Mouse (Mus musculus) G1E (cell line): ENCODE data around the gene Kcnk5. TPM values are rescaled to one million over a fixed set of nuclear protein-coding genes. Genes with fewer than 3 reads are reported as not detected.

ENCODE experiments used
- ATAC-seq: 2 replicates; pipeline ENCODE4 v1.8.0; 2016; ENCODE audit warnings: mild to moderate bottlenecking; ENCODE audit not compliant: insufficient number of reproducible peaks, poor library complexity, low FRiP score, severe bottlenecking; ENCODE audit errors: extremely low read depth
- DNase-seq: peaks from one replicate; pipeline ENCODE4 v3.0.0; 2012; ENCODE audit warnings: low spot score
- H3K27me3 ChIP-seq: 2 replicates; pipeline ENCODE4 v1.6.1; 2012; ENCODE audit warnings: mild to moderate bottlenecking, low read length, inconsistent platforms; ENCODE audit not compliant: insufficient read depth
- H3K36me3 ChIP-seq: replicated peaks from 2 replicates; pipeline ENCODE3; 2012; ENCODE audit warnings: mild to moderate bottlenecking, inconsistent platforms
- H3K4me1 ChIP-seq: 2 replicates; pipeline ENCODE4 v1.6.1; 2012; ENCODE audit warnings: low read depth, low read length, inconsistent platforms, mixed read lengths; ENCODE audit not compliant: insufficient read depth
- H3K4me3 ChIP-seq: 2 replicates; pipeline ENCODE4 v1.5.1; 2012; ENCODE audit warnings: low read depth, mild to moderate bottlenecking, inconsistent platforms, low read length, moderate library complexity, mixed read lengths
- H3K9me3 ChIP-seq: replicated peaks from 2 replicates; pipeline ENCODE4 v1.6.1; 2012; ENCODE audit warnings: inconsistent platforms
- CTCF ChIP-seq: IDR thresholded peaks from 2 replicates; pipeline ENCODE4 v1.5.1; 2012; ENCODE audit warnings: low read depth, low read length, inconsistent platforms, mixed read lengths
- GATA1 ChIP-seq: IDR thresholded peaks from 2 replicates; pipeline ENCODE4 v1.6.1; 2012; ENCODE audit warnings: borderline replicate concordance, low read length, inconsistent platforms, mixed read lengths
- GATA2 ChIP-seq: IDR thresholded peaks from 2 replicates; pipeline ENCODE4 v1.6.1; 2012; ENCODE audit warnings: low read depth, low read length, inconsistent platforms, borderline replicate concordance
- POLR2AphosphoS5 ChIP-seq: IDR thresholded peaks from 2 replicates; pipeline ENCODE4 v1.6.1; 2012; ENCODE audit warnings: low read depth, low read length, inconsistent platforms; ENCODE audit not compliant: insufficient replicate concordance
- TAL1 ChIP-seq: conservative IDR thresholded peaks from 2 replicates; pipeline ENCODE4 v1.6.1; 2012; ENCODE audit warnings: low read depth, low read length, inconsistent platforms, mixed read lengths
- polyA plus RNA-seq: library from polyadenylated mRNA; stranded (reverse); fragments of >175 nt; gene quantifications from 2 replicates; pipeline ENCODE4 v1.2.3, GENCODE M21; 2012
- total RNA-seq, 2 experiments: library from RNA; stranded (forward) in 1 of 2; stranded (reverse) in 1 of 2; fragments of 200-1000 nt in 1 of 2; fragments of >200 nt in 1 of 2; fragmentation: Nextera tagmentation in 1 of 2; gene quantifications; 2 replicates each; pipeline ENCODE4 v1.2.3; 2014 to 2017

Kcnk5 gene
- total and polyA plus RNA-seq, 3 experiments = 5.0 to 12.5 (median 7.5) TPM

- Histone ChIP-seq H3K4me1 (peaks cover 3% of the 10 kb centered on the region), H3K4me3 (no peak overlapping the region), H3K36me3 (no peaks in the 10 kb centered on the region), H3K27me3 (peaks cover 65% of the 10 kb centered on the region), H3K9me3 (no peaks in the 10 kb centered on the region)
- no peak for ATAC-seq
- DNase-seq = no peak
- TF ChIP-seq TAL1 (no peak), GATA1 (no peak), CTCF (no peak)
Measured at GRCm38 (mm10) chr14:20224576-20225218, 43.1 kb upstream of the Kcnk5 start.

- no peak overlapping the region for H3K4me3 ChIP-seq
- no peak for ATAC-seq
Measured at GRCm38 (mm10) chr14:20224163-20224562, 42.6 kb upstream of the Kcnk5 start.

DNA sequence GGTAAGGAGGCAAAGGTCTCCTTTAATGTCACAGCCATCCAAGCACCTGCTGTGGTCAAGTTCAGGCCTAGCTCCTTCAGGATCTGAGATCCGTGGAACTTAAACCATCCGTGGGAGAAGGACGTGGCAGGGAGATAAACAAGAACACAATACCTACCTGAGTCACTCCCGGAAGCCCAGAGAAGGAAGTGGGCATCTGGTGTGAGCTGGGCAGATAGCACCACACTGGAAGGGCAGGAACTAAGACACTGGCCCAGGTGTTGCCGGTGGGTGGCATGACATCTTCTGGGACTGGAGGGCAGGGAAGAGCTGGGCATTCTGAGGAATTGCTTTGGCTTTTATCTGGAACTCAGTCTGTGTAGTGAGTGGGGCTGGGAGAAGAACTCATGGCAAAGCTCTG lies 41.6 kb upstream of the Kcnk5 start:
- Histone ChIP-seq H3K27me3 (peaks cover 51% of the 10 kb centered on the region), H3K36me3 (no peaks in the 10 kb centered on the region), H3K9me3 (no peaks in the 10 kb centered on the region), H3K4me3 (no peak overlapping the region), H3K4me1 (no peaks in the 10 kb centered on the region; the same call in 1 of the 2 replicates)
- DNase-seq = no peak
- no peak for ATAC-seq
- no peak for TF ChIP-seq POLR2AphosphoS5
- no peak for TF ChIP-seq TAL1
- TF ChIP-seq CTCF = no peak
- no peak for TF ChIP-seq GATA1
- TF ChIP-seq GATA2 = no peak

More at GRCm38 (mm10) chr14:20224163-20224562, 42.6 kb upstream of the Kcnk5 start:
- H3K4me1 ChIP-seq = peaks cover 3% of the 10 kb centered on the region
- peaks cover 60% of the 10 kb centered on the region for H3K27me3 ChIP-seq
- TF ChIP-seq CTCF (no peak), POLR2AphosphoS5 (no peak), GATA1 (no peak), GATA2 (no peak), TAL1 (no peak)
- no peaks in the 10 kb centered on the region for H3K9me3 ChIP-seq
- DNase-seq = no peak
- no peaks in the 10 kb centered on the region for H3K36me3 ChIP-seq

DNA sequence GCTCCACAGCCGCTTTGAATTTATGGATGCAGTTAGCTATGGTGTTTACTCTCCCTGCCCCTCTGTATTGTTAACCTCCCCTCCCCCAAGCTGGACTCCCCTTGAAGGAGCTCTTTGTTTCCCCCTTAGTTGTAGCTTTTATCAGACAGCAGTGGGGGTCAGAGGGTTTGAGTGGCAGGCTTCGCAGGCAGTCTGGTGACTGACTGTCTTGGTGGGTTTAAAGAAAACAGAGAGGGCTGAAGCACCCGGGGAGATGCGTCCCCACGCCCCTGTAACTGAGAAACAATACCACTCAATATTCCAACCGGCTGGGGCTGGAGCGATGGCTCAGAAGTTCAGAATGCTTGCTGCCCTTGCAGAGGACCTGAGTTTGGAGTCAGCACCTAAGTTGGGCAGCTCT lies 39.5 kb upstream of the Kcnk5 start:
- no peak overlapping the region for H3K4me3 ChIP-seq
- DNase-seq = no peak
- no peak for ATAC-seq
- H3K27me3 ChIP-seq = peaks cover 44% of the 10 kb centered on the region
- no peaks in the 10 kb centered on the region for H3K36me3 ChIP-seq
- no peak for TF ChIP-seq GATA1
- no peak for TF ChIP-seq POLR2AphosphoS5
- TF ChIP-seq TAL1 = no peak
- TF ChIP-seq CTCF = no peak
- TF ChIP-seq GATA2 = no peak
- H3K4me1 ChIP-seq = peaks cover 3% of the 10 kb centered on the region; the same call in 1 of the 2 replicates
- no peaks in the 10 kb centered on the region for H3K9me3 ChIP-seq

DNA sequence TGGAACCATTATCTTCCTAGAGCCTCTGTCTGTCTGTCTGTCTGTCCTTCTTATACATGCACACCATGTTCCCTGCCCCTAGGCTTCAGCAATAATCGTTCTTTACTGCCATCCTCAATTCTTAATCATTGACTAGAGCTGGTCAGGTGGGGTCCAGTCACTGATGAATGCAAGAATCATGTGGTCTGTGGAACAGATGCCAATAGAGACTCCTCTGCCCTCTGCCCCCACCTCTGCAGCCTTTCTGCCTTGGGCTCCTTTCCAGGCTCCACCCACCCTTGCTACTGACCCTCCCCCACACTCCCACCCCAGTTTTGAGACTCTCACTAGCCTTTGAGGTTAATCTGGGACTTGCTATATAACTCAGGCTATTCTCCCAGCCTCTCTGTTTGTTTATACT lies 38.2 kb upstream of the Kcnk5 start:
- no peaks in the 10 kb centered on the region for H3K9me3 ChIP-seq
- H3K4me1 ChIP-seq = peaks cover 12% of the 10 kb centered on the region
- TF ChIP-seq TAL1 (no peak), CTCF (no peak), POLR2AphosphoS5 (no peak), GATA1 (no peak), GATA2 (no peak)
- H3K36me3 ChIP-seq = no peaks in the 10 kb centered on the region
- peaks cover 43% of the 10 kb centered on the region for H3K27me3 ChIP-seq
- no peak overlapping the region for H3K4me3 ChIP-seq
- DNase-seq (no peak), ATAC-seq (no peak)

DNA sequence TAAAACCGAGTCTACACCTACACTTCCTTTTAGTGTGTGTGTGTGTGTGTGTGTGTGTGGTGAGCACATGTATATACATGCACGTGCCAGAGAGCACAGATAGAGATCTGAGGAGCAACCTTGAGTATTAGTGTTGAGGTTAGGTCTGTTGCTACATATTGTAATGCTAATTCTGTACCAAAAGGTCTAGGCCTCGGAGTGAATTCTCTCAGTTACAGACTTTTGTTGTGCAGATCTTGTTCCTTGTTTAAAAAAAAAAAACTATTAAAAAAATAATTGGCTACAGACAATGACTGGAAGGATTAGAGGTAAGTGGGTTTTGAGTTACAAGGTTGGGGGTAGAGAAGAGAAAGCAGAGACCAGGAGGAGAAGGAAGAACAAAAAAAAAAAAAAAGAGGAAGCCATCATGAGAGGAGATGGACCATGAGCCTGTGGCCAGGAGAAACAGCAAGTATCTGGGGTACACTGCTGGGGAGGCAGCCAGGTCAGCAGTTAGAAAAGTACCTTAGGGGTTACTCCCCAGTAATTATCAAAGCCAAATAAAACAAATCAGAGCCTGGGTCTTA lies 35.8 kb upstream of the Kcnk5 start:
- DNase-seq (no peak), ATAC-seq (no peak)
- Histone ChIP-seq H3K9me3 (no peaks in the 10 kb centered on the region), H3K36me3 (no peaks in the 10 kb centered on the region), H3K4me3 (no peak overlapping the region), H3K4me1 (peaks cover 32% of the 10 kb centered on the region), H3K27me3 (peaks cover 26% of the 10 kb centered on the region)
- TF ChIP-seq GATA2 = no peak
- TF ChIP-seq CTCF = no peak
- TF ChIP-seq TAL1 = no peak
- TF ChIP-seq GATA1 = no peak
- no peak for TF ChIP-seq POLR2AphosphoS5
